Mouse (Mus musculus) cerebellum, adult 2 months (tissue): ENCODE data around the gene Slc13a2.

Source experiments
- CTCF ChIP-seq: fragments of 200-500 bp; IDR thresholded peaks from 2 replicates; pipeline ENCODE4 v1.5.1; 2011; ENCODE audit warnings: low read depth, mild to moderate bottlenecking, control low read depth, low read length, moderate library complexity, borderline replicate concordance; ENCODE audit not compliant: insufficient read depth
- POLR2A ChIP-seq: fragments of 200-500 bp; IDR thresholded peaks from 2 replicates; pipeline ENCODE4 v1.6.1; 2011; ENCODE audit warnings: low read length, control low read depth, borderline replicate concordance; ENCODE audit not compliant: insufficient read depth

- TF ChIP-seq POLR2A (no peak), CTCF (no peak)
These were observed 54.4 kb downstream of the Slc13a2 start for GRCm38 (mm10) chr11:78367456-78368225.
